Mouse (Mus musculus) MEL (cell line): ENCODE data around the gene Gnai1.

Source experiments
- CTCF ChIP-seq, 3 experiments: IDR thresholded peaks in 2 of 3; conservative IDR thresholded peaks in 1 of 3; 2 replicates each; pipeline ENCODE4 v1.5.1; 2011 to 2012; ENCODE audit warnings: low read length in 3 of 3, low read depth in 2 of 3, mild to moderate bottlenecking in 2 of 3, improper control_type of control experiment in 1 of 3, inconsistent platforms in 1 of 3, mixed read lengths in 1 of 3, moderate library complexity in 1 of 3; ENCODE audit not compliant: control insufficient read depth in 1 of 3, insufficient read depth in 1 of 3, poor library complexity in 1 of 3, severe bottlenecking in 1 of 3
- ELF1 ChIP-seq: IDR thresholded peaks from 2 replicates; pipeline ENCODE4 v1.6.1; 2014; ENCODE audit warnings: low read depth, mild to moderate bottlenecking, inconsistent platforms, low read length, improper control_type of control experiment, moderate library complexity
- ETS1 ChIP-seq: IDR thresholded peaks from 2 replicates; pipeline ENCODE4 v1.6.1; 2012; ENCODE audit warnings: low read depth, mild to moderate bottlenecking, inconsistent platforms, low read length, improper control_type of control experiment, moderate library complexity
- KAT2A ChIP-seq: conservative IDR thresholded peaks from 2 replicates; pipeline ENCODE4 v1.6.1; 2012; ENCODE audit warnings: low read depth, low read length, improper control_type of control experiment, inconsistent platforms
- MAX ChIP-seq: IDR thresholded peaks from 2 replicates; pipeline ENCODE4 v1.6.1; 2011; ENCODE audit warnings: low read length, improper control_type of control experiment
- POLR2A ChIP-seq, 2 experiments: IDR thresholded peaks; 2 replicates each; pipeline ENCODE4 v1.6.1; 2011 to 2012; ENCODE audit warnings: low read length in 2 of 2, mild to moderate bottlenecking in 2 of 2, control low read depth in 1 of 2, improper control_type of control experiment in 1 of 2, low read depth in 1 of 2, moderate library complexity in 1 of 2; ENCODE audit not compliant: control insufficient read depth in 1 of 2, insufficient read depth in 1 of 2, poor library complexity in 1 of 2
- POLR2AphosphoS5 ChIP-seq: IDR thresholded peaks from 2 replicates; pipeline ENCODE4 v1.6.1; 2012; ENCODE audit warnings: low read depth, borderline replicate concordance, mild to moderate bottlenecking, inconsistent platforms, low read length, moderate library complexity, mixed read lengths
- SMC3 ChIP-seq: IDR thresholded peaks from 2 replicates; pipeline ENCODE4 v1.6.1; 2011; ENCODE audit warnings: low read depth, low read length, improper control_type of control experiment
- TAL1 ChIP-seq: IDR thresholded peaks from 2 replicates; pipeline ENCODE4 v1.6.1; 2012; ENCODE audit warnings: mild to moderate bottlenecking, inconsistent platforms, low read length, moderate library complexity, mixed read lengths
- UBTF ChIP-seq: IDR thresholded peaks from 2 replicates; pipeline ENCODE4 v1.6.1; 2012; ENCODE audit warnings: low read depth, mild to moderate bottlenecking, inconsistent platforms, low read length, improper control_type of control experiment, moderate library complexity, borderline replicate concordance; ENCODE audit not compliant: insufficient read depth
- USF1 ChIP-seq: IDR thresholded peaks from 2 replicates; pipeline ENCODE4 v1.6.1; 2014; ENCODE audit warnings: low read depth, mild to moderate bottlenecking, inconsistent platforms, low read length, improper control_type of control experiment, moderate library complexity

DNA sequence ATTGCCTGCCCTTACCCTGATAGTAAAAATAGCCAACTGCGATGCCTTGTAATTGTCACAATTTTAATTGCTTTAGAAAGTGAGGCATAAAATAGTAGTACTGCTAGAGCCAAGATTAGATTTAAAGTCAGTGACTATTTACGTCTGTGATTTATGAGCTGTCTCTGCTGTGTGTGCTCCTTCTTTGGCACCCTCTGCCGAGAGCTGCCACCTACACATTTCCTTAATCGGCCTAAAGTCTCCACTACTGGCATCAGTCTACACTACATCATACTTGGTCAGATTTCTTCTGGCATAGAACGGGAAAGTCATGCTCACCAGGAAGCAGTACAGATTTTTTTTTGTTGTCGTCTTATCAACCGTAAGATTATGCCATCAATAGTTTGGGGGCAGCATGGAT is 131.3 kb downstream of the Gnai1 start:
- TF ChIP-seq ETS1 (no peak), MAX (no peak), POLR2AphosphoS5 (no peak), CTCF (IDR thresholded peaks at IDR 0.05 in 2 of 3, conservative IDR thresholded peaks at IDR 0.05 in 1 of 3; ENCODE audit: control insufficient read depth in 1 of 3, insufficient read depth in 1 of 3, low read depth in 2 of 3, low read length in 3 of 3, poor library complexity in 1 of 3, severe bottlenecking in 1 of 3) (no peak), TAL1 (no peak), ELF1 (no peak), USF1 (no peak), POLR2A (IDR thresholded peaks at IDR 0.05; ENCODE audit: control insufficient read depth in 1 of 2, insufficient read depth in 1 of 2, low read depth in 1 of 2, low read length in 2 of 2, poor library complexity in 1 of 2) (no peak), KAT2A (no peak), SMC3 (no peak), UBTF (no peak)
